Mouse (Mus musculus) forebrain, embryonic 15.5 days (tissue): ENCODE measurements around the gene Cept1. TPM values are rescaled to one million over a fixed set of nuclear protein-coding genes. Genes with fewer than 3 reads are reported as not detected.

Experiments
- ATAC-seq: fragments of 200-750 bp; cut with Nextera tagmentation; replicated peaks from 2 replicates; pipeline ENCODE4 v1.8.0; 2017; ENCODE audit warnings: mild to moderate bottlenecking, moderate TSS enrichment, moderate library complexity
- H3K27ac ChIP-seq: fragments of 300-500 bp; sonication (generic); replicated peaks from 2 replicates; pipeline ENCODE4 v1.5.1; 2015; ENCODE audit warnings: mild to moderate bottlenecking, inconsistent platforms
- H3K27me3 ChIP-seq: fragments of 300-500 bp; sonication (generic); 2 replicates; pipeline ENCODE4 v1.6.1; 2015; ENCODE audit warnings: inconsistent platforms
- H3K36me3 ChIP-seq: fragments of 300-500 bp; sonication (generic); 2 replicates; pipeline ENCODE4 v1.6.1; 2015; ENCODE audit warnings: mild to moderate bottlenecking, inconsistent platforms
- H3K4me1 ChIP-seq: fragments of 300-500 bp; sonication (generic); 2 replicates; pipeline ENCODE4 v1.6.1; 2015; ENCODE audit warnings: inconsistent platforms
- H3K4me2 ChIP-seq: fragments of 300-500 bp; sonication (generic); replicated peaks from 2 replicates; pipeline ENCODE4 v1.6.1; 2015; ENCODE audit warnings: mild to moderate bottlenecking, inconsistent platforms
- H3K4me3 ChIP-seq: fragments of 300-500 bp; sonication (generic); 2 replicates; pipeline ENCODE4 v1.5.1; 2015; ENCODE audit warnings: mild to moderate bottlenecking, inconsistent platforms
- H3K9ac ChIP-seq: fragments of 300-500 bp; sonication (generic); replicated peaks from 2 replicates; pipeline ENCODE4 v1.6.1; 2015; ENCODE audit warnings: mild to moderate bottlenecking, inconsistent platforms
- H3K9me3 ChIP-seq: fragments of 300-500 bp; sonication (generic); 2 replicates; pipeline ENCODE4 v1.6.1; 2016; ENCODE audit warnings: inconsistent platforms
- WGBS: fragments of 180-500 bp; shearing (Covaris S2); methylation state at CpG from one replicate; pipeline ENCODE4 v1.1.7; 2015; ENCODE audit warnings: mixed read lengths; 5-methylcytosine and 5-hydroxymethylcytosine counted together
- polyA plus RNA-seq: library from polyadenylated mRNA; unstranded; fragments of >200 nt; fragmentation: Nextera tagmentation; extraction: Ambion mirVana; gene quantifications from 2 replicates; pipeline ENCODE4 v1.2.1, GENCODE M21; 2015

Cept1 gene
- polyA plus RNA-seq, 1 experiment from 2014 or later, result 49.9 TPM

DNA sequence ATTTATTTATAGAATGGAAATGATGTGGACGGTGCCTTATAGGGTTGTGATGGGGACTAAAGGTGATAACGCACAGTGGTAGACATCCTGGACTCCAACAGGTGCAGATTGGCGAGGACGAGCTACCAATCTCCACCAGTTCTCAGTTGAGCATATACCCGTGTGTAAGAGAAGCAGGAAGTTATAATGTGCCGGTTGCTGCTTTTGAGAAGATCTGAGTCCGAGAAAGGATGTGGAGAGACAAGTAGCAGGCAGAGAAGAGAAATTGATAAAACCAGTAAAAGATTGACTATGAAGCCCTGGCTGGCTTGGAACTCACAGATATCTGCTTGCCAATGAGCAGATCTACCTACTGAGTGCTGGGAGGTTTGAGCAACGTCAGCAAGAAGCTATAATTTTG lies 54.4 kb downstream of the Cept1 start:
- no peaks in the 10 kb centered on the region for H3K27me3 ChIP-seq
- H3K9me3 ChIP-seq, result no peaks in the 10 kb centered on the region
- no peak overlapping the region for H3K27ac ChIP-seq
- 88% methylated on average over 8 of the region's 8 CpGs for WGBS
- ATAC-seq, result no peak
- no peak overlapping the region for H3K9ac ChIP-seq
- no peak overlapping the region for H3K4me3 ChIP-seq
- H3K4me1 ChIP-seq, result no peaks in the 10 kb centered on the region
- H3K36me3 ChIP-seq, result no peaks in the 10 kb centered on the region
- no peak overlapping the region for H3K4me2 ChIP-seq

DNA sequence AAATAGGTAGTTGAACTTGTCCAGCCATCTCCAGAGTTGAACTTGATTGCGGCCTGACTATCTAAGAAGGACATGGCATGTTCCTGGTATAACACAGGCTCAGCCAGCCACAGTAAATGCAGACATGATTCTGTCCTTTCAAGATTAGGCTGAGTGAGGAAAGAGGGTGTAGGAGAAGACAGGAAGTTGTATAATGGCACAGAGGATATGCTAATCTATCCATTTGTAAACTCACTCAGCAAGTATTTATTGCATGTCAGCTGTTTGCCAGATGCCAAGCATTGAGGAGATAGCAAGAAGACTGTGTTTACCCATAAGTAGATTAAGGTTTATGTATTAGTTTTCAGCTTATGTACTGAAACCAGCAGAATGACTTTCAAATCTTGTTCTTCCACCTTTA lies 54.9 kb downstream of the Cept1 start:
- Histone ChIP-seq H3K9ac (no peak overlapping the region), H3K4me3 (no peak overlapping the region), H3K36me3 (no peaks in the 10 kb centered on the region), H3K9me3 (no peaks in the 10 kb centered on the region), H3K4me2 (no peak overlapping the region), H3K27ac (no peak overlapping the region), H3K27me3 (no peaks in the 10 kb centered on the region), H3K4me1 (no peaks in the 10 kb centered on the region)
- no peak for ATAC-seq
- WGBS, result 95% methylated on average over 1 of the region's 1 CpGs

DNA sequence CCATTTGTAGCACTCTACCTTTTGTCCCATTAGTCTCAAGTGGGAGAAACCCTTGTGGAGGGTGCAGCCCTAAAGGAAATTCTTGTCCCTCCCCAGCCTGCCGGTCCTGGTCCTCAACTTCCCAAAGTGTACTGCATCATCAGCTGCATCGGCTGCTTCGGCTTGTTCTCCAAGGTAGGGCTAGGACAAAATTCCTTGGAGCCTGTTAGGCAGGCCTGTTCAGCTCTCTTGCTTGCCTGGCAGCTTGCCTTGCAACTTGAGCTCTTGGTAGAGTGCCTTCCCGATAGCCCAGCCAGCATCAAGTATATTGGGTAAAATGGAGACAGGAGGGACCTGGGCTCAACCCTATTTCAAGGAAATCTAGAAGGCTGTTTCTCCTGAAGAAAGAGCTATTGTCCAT lies 57.4 kb downstream of the Cept1 start:
- ATAC-seq, result no peak
- Histone ChIP-seq H3K4me3 (no peak overlapping the region), H3K27me3 (no peaks in the 10 kb centered on the region), H3K4me2 (no peak overlapping the region), H3K9me3 (no peaks in the 10 kb centered on the region), H3K27ac (no peak overlapping the region), H3K9ac (no peak overlapping the region), H3K36me3 (no peaks in the 10 kb centered on the region), H3K4me1 (no peaks in the 10 kb centered on the region)
- WGBS, result 95% methylated on average over 4 of the region's 4 CpGs

DNA sequence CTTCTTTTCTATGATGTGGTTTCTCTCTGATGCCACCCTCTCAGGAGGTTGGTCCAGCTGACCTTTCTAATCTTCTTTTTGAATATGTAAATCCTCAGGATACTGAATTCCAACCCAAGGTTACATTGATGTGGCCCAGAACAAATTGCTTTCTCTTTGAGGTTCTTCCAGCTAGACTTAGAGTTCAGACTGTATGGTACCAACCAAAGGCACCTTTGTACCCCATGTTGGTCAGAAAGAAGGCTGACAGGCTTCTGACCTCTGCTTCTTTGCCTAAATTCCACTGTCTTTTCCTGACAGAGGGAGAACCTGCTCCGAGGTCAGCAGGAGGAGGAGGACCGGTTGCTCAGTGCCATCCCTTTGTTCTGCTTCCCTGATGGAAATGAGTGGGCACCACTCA lies 60.1 kb downstream of the Cept1 start:
- no peak overlapping the region for H3K4me3 ChIP-seq
- no peaks in the 10 kb centered on the region for H3K36me3 ChIP-seq
- H3K4me1 ChIP-seq, result peaks cover 5% of the 10 kb centered on the region
- no peaks in the 10 kb centered on the region for H3K9me3 ChIP-seq
- no peak for ATAC-seq
- H3K27me3 ChIP-seq, result no peaks in the 10 kb centered on the region
- no peak overlapping the region for H3K4me2 ChIP-seq
- no peak overlapping the region for H3K9ac ChIP-seq
- no peak overlapping the region for H3K27ac ChIP-seq
- 89% methylated on average over 2 of the region's 2 CpGs for WGBS

- WGBS, result 81% methylated on average over 5 of the region's 5 CpGs
Measured at GRCm38 (mm10) chr3:106485810-106486209, 61.8 kb downstream of the Cept1 start.

GRCm38 (mm10) chr3:106484861-106485260 lies 62.7 kb downstream of the Cept1 start:
- H3K4me2 ChIP-seq, result no peak overlapping the region
- H3K27ac ChIP-seq, result no peak overlapping the region
- H3K4me3 ChIP-seq, result no peak overlapping the region
- WGBS, result 95% methylated on average over 3 of the region's 3 CpGs
- H3K36me3 ChIP-seq, result no peaks in the 10 kb centered on the region
- peaks cover 10% of the 10 kb centered on the region for H3K4me1 ChIP-seq
- H3K27me3 ChIP-seq, result no peaks in the 10 kb centered on the region
- H3K9me3 ChIP-seq, result no peaks in the 10 kb centered on the region
- no peak overlapping the region for H3K9ac ChIP-seq
- ATAC-seq, result no peak

More at GRCm38 (mm10) chr3:106485810-106486209, 61.8 kb downstream of the Cept1 start:
- H3K27me3 ChIP-seq, result no peaks in the 10 kb centered on the region
- H3K4me2 ChIP-seq, result no peak overlapping the region
- H3K9me3 ChIP-seq, result no peaks in the 10 kb centered on the region
- H3K36me3 ChIP-seq, result no peaks in the 10 kb centered on the region
- ATAC-seq, result no peak
- no peak overlapping the region for H3K9ac ChIP-seq
- no peak overlapping the region for H3K27ac ChIP-seq
- H3K4me3 ChIP-seq, result no peak overlapping the region
- peaks cover 10% of the 10 kb centered on the region for H3K4me1 ChIP-seq

GRCm38 (mm10) chr3:106483796-106484405 lies 63.7 kb downstream of the Cept1 start:
- no peak overlapping the region for H3K4me3 ChIP-seq
- ATAC-seq, result no peak

DNA sequence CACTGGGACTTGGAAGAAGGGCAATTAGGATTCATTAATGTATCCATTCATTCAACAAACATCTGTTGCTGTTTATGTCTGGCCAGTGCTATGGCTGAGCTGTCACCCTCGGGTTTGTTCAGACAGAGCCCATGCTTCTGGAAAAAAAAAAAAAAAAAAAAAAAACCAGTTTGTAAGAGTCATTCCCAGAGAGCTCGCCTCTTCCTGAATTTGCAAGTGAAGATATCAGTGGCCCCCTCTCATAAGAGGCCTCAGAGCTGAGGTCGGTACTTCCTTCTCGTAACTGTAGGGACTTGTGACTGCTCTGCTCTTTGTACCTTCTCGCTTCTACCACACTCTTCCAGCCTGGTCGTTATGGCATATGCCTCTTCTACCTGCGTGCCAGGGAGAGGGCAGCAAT lies 64.3 kb downstream of the Cept1 start:
- H3K27ac ChIP-seq, result no peak overlapping the region
- H3K4me3 ChIP-seq, result no peak overlapping the region
- H3K27me3 ChIP-seq, result no peaks in the 10 kb centered on the region
- ATAC-seq, result no peak
- no peaks in the 10 kb centered on the region for H3K36me3 ChIP-seq
- no peak overlapping the region for H3K4me2 ChIP-seq
- H3K9ac ChIP-seq, result no peak overlapping the region
- no peaks in the 10 kb centered on the region for H3K9me3 ChIP-seq
- H3K4me1 ChIP-seq, result peaks cover 10% of the 10 kb centered on the region
- WGBS, result 77% methylated on average over 7 of the region's 7 CpGs

More at GRCm38 (mm10) chr3:106483796-106484405, 63.7 kb downstream of the Cept1 start:
- H3K4me2 ChIP-seq, result no peak overlapping the region
- H3K4me1 ChIP-seq, result peaks cover 10% of the 10 kb centered on the region
- H3K9me3 ChIP-seq, result no peaks in the 10 kb centered on the region
- H3K36me3 ChIP-seq, result no peaks in the 10 kb centered on the region
- H3K27ac ChIP-seq, result no peak overlapping the region
- H3K9ac ChIP-seq, result no peak overlapping the region
- 74% methylated on average over 4 of the region's 4 CpGs for WGBS
- no peaks in the 10 kb centered on the region for H3K27me3 ChIP-seq

GRCm38 (mm10) chr3:106482281-106483081 lies 65.1 kb downstream of the Cept1 start, which contains the start of gene Dennd2d:
Dennd2d (plus strand) TSS chr3:106482405.
- 2% methylated on average over 44 of the region's 44 CpGs for WGBS
- no peaks in the 10 kb centered on the region for H3K9me3 ChIP-seq
- no peaks in the 10 kb centered on the region for H3K27me3 ChIP-seq
- peak within 1 kb of the TSS; percentile 53 for H3K4me3 ChIP-seq
- H3K27ac ChIP-seq, result no peak within 1 kb of the TSS
- peak; percentile 68 for ATAC-seq
- H3K36me3 ChIP-seq, result no peaks in the 10 kb centered on the region
- H3K4me2 ChIP-seq, result peak within 1 kb of the TSS; percentile 97
- H3K4me1 ChIP-seq, result peaks cover 10% of the 10 kb centered on the region
- peak within 1 kb of the TSS; percentile 52 for H3K9ac ChIP-seq

DNA sequence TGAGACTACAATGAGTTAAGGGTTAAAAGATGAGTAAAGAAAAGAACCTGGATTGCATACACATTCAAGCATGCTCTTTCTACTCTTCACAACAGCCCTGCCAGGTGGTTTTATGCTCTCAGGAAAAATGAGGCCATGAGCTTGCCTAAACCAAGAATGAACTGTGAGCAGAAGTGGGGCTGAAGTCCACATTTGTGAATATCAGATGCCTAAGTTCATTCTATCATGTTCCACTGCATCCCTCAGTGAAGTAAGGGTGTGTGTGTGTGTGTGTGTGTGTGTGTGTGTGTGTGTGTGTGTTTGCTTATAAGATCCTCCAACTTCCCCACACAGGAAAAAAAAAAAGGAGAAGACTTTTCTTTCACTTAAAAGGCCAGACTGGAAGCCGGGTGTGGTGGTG lies 70.7 kb downstream of the Cept1 start:
- ATAC-seq, result no peak
- no peaks in the 10 kb centered on the region for H3K9me3 ChIP-seq
- no peaks in the 10 kb centered on the region for H3K36me3 ChIP-seq
- H3K27me3 ChIP-seq, result no peaks in the 10 kb centered on the region
- H3K4me1 ChIP-seq, result no peaks in the 10 kb centered on the region
- H3K9ac ChIP-seq, result no peak overlapping the region
- no peak overlapping the region for H3K4me3 ChIP-seq
- WGBS, result 77% methylated on average over 1 of the region's 1 CpGs
- no peak overlapping the region for H3K27ac ChIP-seq
- no peak overlapping the region for H3K4me2 ChIP-seq

GRCm38 (mm10) chr3:106474210-106474609 lies 73.4 kb downstream of the Cept1 start:
- WGBS, result 92% methylated on average over 4 of the region's 4 CpGs
- H3K9ac ChIP-seq, result no peak overlapping the region

DNA sequence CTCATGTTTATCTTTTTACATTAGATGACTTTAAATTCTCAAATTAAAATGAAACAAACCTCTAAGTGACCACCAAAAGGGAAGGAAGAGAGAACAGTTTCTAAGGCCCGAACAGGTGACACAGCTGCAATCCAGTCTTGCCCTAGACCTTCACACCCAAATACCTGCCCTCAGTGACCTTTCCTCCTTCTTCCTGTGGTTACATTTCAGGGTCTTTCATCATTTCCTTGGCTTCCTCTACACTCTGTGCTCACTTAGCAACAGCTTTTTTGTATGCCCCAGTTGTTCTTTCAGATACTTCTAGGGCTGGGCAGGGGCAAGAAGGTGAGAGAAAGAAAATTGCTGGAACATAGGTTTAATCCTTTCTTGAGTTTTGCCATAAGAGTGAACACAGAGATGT lies 82.9 kb downstream of the Cept1 start:
- H3K4me2 ChIP-seq, result no peak overlapping the region
- no peak overlapping the region for H3K9ac ChIP-seq
- H3K27ac ChIP-seq, result no peak overlapping the region
- 96% methylated on average over 1 of the region's 1 CpGs for WGBS
- H3K36me3 ChIP-seq, result no peaks in the 10 kb centered on the region
- H3K4me1 ChIP-seq, result no peaks in the 10 kb centered on the region
- no peaks in the 10 kb centered on the region for H3K27me3 ChIP-seq
- no peaks in the 10 kb centered on the region for H3K9me3 ChIP-seq
- no peak overlapping the region for H3K4me3 ChIP-seq
- ATAC-seq, result no peak

More at GRCm38 (mm10) chr3:106474210-106474609, 73.4 kb downstream of the Cept1 start:
- Histone ChIP-seq H3K4me2 (no peak overlapping the region), H3K27ac (no peak overlapping the region), H3K4me3 (no peak overlapping the region), H3K9me3 (no peaks in the 10 kb centered on the region), H3K4me1 (no peaks in the 10 kb centered on the region), H3K27me3 (no peaks in the 10 kb centered on the region), H3K36me3 (no peaks in the 10 kb centered on the region)
- ATAC-seq, result no peak
